Mouse (Mus musculus): ENCODE results near the gene Col4a1. TPM values are rescaled to one million over a fixed set of nuclear protein-coding genes. Genes with fewer than 3 reads are reported as not detected.

The Col4a1 gene
- polyA plus RNA-seq, 1 experiment from 2014 or later: 213 TPM

GRCm38 (mm10) chr8:11310049-11310448 is 2.6 kb downstream of the Col4a1 start:
- Histone ChIP-seq H3K4me2 (ENCODE audit: low read depth, low read length) (peak overlapping the region; percentile 83), H3K27ac (ENCODE audit: low read length) (peak overlapping the region; percentile 26), H3K9ac (ENCODE audit: low read length) (peak overlapping the region; percentile 47), H3K27me3 (ENCODE audit: control insufficient read depth, insufficient read depth, low read length) (no peaks in the 10 kb centered on the region), H3K36me3 (ENCODE audit: control insufficient read depth, insufficient read depth) (peaks cover 2% of the 10 kb centered on the region; the same call in 1 of the 2 replicates), H3K4me1 (ENCODE audit: control insufficient read depth, insufficient read depth, low read length) (peaks cover 19% of the 10 kb centered on the region), H3K4me3 (ENCODE audit: low read length) (peak overlapping the region; percentile 84), H3K9me3 (replicated peaks; ENCODE audit: control insufficient read depth, low read length) (no peaks in the 10 kb centered on the region)
- ATAC-seq (replicated peaks; ENCODE audit: extremely low read depth, insufficient read depth, low FRiP score): no peak
- 57% methylated on average over 2 of the region's 2 CpGs for WGBS

GRCm38 (mm10) chr8:11309226-11309625 is 3.4 kb downstream of the Col4a1 start:
- Histone ChIP-seq H3K4me1 (ENCODE audit: control insufficient read depth, insufficient read depth, low read length) (peaks cover 18% of the 10 kb centered on the region), H3K9me3 (replicated peaks; ENCODE audit: control insufficient read depth, low read length) (no peaks in the 10 kb centered on the region), H3K36me3 (ENCODE audit: control insufficient read depth, insufficient read depth) (no peaks in the 10 kb centered on the region), H3K9ac (ENCODE audit: low read length) (peak overlapping the region; percentile 24; the same call in 1 of the 2 replicates), H3K27me3 (ENCODE audit: control insufficient read depth, insufficient read depth, low read length) (no peaks in the 10 kb centered on the region), H3K27ac (ENCODE audit: low read length) (peak overlapping the region; percentile 44), H3K4me2 (ENCODE audit: low read depth, low read length) (peak overlapping the region; percentile 83), H3K4me3 (ENCODE audit: low read length) (peak overlapping the region; percentile 15; the same call in 1 of the 2 replicates)
- ATAC-seq (replicated peaks; ENCODE audit: extremely low read depth, insufficient read depth, low FRiP score): no peak
- 37% methylated on average over 5 of the region's 5 CpGs for WGBS

- no peaks in the 10 kb centered on the region for H3K27me3 ChIP-seq (ENCODE audit: control insufficient read depth, insufficient read depth, low read length)
- no peaks in the 10 kb centered on the region for H3K36me3 ChIP-seq (ENCODE audit: control insufficient read depth, insufficient read depth)
- no peak for ATAC-seq (replicated peaks; ENCODE audit: extremely low read depth, insufficient read depth, low FRiP score)
- H3K4me3 ChIP-seq (ENCODE audit: low read length): no peak overlapping the region
- peaks cover 14% of the 10 kb centered on the region for H3K4me1 ChIP-seq (ENCODE audit: control insufficient read depth, insufficient read depth, low read length)
- H3K9ac ChIP-seq (ENCODE audit: low read length): no peak overlapping the region
- WGBS: 72% methylated on average over 7 of the region's 7 CpGs
- peak overlapping the region; percentile 83 for H3K4me2 ChIP-seq (ENCODE audit: low read depth, low read length)
- no peak overlapping the region for H3K27ac ChIP-seq (ENCODE audit: low read length)
- H3K9me3 ChIP-seq (replicated peaks; ENCODE audit: control insufficient read depth, low read length): no peaks in the 10 kb centered on the region
Measured at GRCm38 (mm10) chr8:11308570-11308998, 4.0 kb downstream of the Col4a1 start.

GRCm38 (mm10) chr8:11307451-11307850 is 5.2 kb downstream of the Col4a1 start:
- H3K4me1 ChIP-seq (ENCODE audit: control insufficient read depth, insufficient read depth, low read length): peaks cover 18% of the 10 kb centered on the region
- H3K4me3 ChIP-seq (ENCODE audit: low read length): no peak overlapping the region
- no peak overlapping the region for H3K27ac ChIP-seq (ENCODE audit: low read length)
- no peak overlapping the region; the same call in 1 of the 2 replicates for H3K4me2 ChIP-seq (ENCODE audit: low read depth, low read length)
- no peaks in the 10 kb centered on the region for H3K9me3 ChIP-seq (replicated peaks; ENCODE audit: control insufficient read depth, low read length)
- no peak overlapping the region for H3K9ac ChIP-seq (ENCODE audit: low read length)
- 69% methylated on average over 7 of the region's 7 CpGs for WGBS
- no peaks in the 10 kb centered on the region for H3K27me3 ChIP-seq (ENCODE audit: control insufficient read depth, insufficient read depth, low read length)
- no peak for ATAC-seq (replicated peaks; ENCODE audit: extremely low read depth, insufficient read depth, low FRiP score)
- H3K36me3 ChIP-seq (ENCODE audit: control insufficient read depth, insufficient read depth): no peaks in the 10 kb centered on the region

- no peak overlapping the region for H3K27ac ChIP-seq (ENCODE audit: low read length)
- H3K4me1 ChIP-seq (ENCODE audit: control insufficient read depth, insufficient read depth, low read length): peaks cover 18% of the 10 kb centered on the region
- no peak overlapping the region for H3K4me2 ChIP-seq (ENCODE audit: low read depth, low read length)
- H3K9me3 ChIP-seq (replicated peaks; ENCODE audit: control insufficient read depth, low read length): no peaks in the 10 kb centered on the region
- H3K27me3 ChIP-seq (ENCODE audit: control insufficient read depth, insufficient read depth, low read length): no peaks in the 10 kb centered on the region
- no peak overlapping the region for H3K4me3 ChIP-seq (ENCODE audit: low read length)
- no peaks in the 10 kb centered on the region for H3K36me3 ChIP-seq (ENCODE audit: control insufficient read depth, insufficient read depth)
- H3K9ac ChIP-seq (ENCODE audit: low read length): no peak overlapping the region
- ATAC-seq (replicated peaks; ENCODE audit: extremely low read depth, insufficient read depth, low FRiP score): no peak
- 84% methylated on average over 1 of the region's 1 CpGs for WGBS
Measured at GRCm38 (mm10) chr8:11305539-11305938, 7.1 kb downstream of the Col4a1 start.

GRCm38 (mm10) chr8:11304027-11304601 is 8.5 kb downstream of the Col4a1 start:
- no peak overlapping the region for H3K9ac ChIP-seq (ENCODE audit: low read length)
- no peaks in the 10 kb centered on the region for H3K27me3 ChIP-seq (ENCODE audit: control insufficient read depth, insufficient read depth, low read length)
- no peaks in the 10 kb centered on the region for H3K36me3 ChIP-seq (ENCODE audit: control insufficient read depth, insufficient read depth)
- H3K4me2 ChIP-seq (ENCODE audit: low read depth, low read length): no peak overlapping the region
- H3K4me1 ChIP-seq (ENCODE audit: control insufficient read depth, insufficient read depth, low read length): peaks cover 21% of the 10 kb centered on the region
- 84% methylated on average over 6 of the region's 6 CpGs for WGBS
- H3K9me3 ChIP-seq (replicated peaks; ENCODE audit: control insufficient read depth, low read length): no peaks in the 10 kb centered on the region
- no peak for ATAC-seq (replicated peaks; ENCODE audit: extremely low read depth, insufficient read depth, low FRiP score)
- H3K27ac ChIP-seq (ENCODE audit: low read length): no peak overlapping the region
- no peak overlapping the region for H3K4me3 ChIP-seq (ENCODE audit: low read length)

- H3K4me1 ChIP-seq (ENCODE audit: control insufficient read depth, insufficient read depth, low read length): peaks cover 49% of the 10 kb centered on the region
Measured at GRCm38 (mm10) chr8:11300436-11300835, 12.2 kb downstream of the Col4a1 start.

GRCm38 (mm10) chr8:11299317-11299602 is 13.4 kb downstream of the Col4a1 start:
- 55% methylated on average over 3 of the region's 3 CpGs for WGBS

More at GRCm38 (mm10) chr8:11300436-11300835, 12.2 kb downstream of the Col4a1 start:
- H3K9ac ChIP-seq (ENCODE audit: low read length): no peak overlapping the region
- no peaks in the 10 kb centered on the region for H3K9me3 ChIP-seq (replicated peaks; ENCODE audit: control insufficient read depth, low read length)
- no peak overlapping the region for H3K4me2 ChIP-seq (ENCODE audit: low read depth, low read length)
- no peaks in the 10 kb centered on the region for H3K27me3 ChIP-seq (ENCODE audit: control insufficient read depth, insufficient read depth, low read length)
- ATAC-seq (replicated peaks; ENCODE audit: extremely low read depth, insufficient read depth, low FRiP score): no peak
- no peaks in the 10 kb centered on the region for H3K36me3 ChIP-seq (ENCODE audit: control insufficient read depth, insufficient read depth)
- WGBS: 55% methylated on average over 8 of the region's 8 CpGs
- no peak overlapping the region for H3K4me3 ChIP-seq (ENCODE audit: low read length)
- H3K27ac ChIP-seq (ENCODE audit: low read length): no peak overlapping the region

GRCm38 (mm10) chr8:11298531-11299316 is 13.9 kb downstream of the Col4a1 start:
- no peak overlapping the region for H3K4me2 ChIP-seq (ENCODE audit: low read depth, low read length)
- ATAC-seq (replicated peaks; ENCODE audit: extremely low read depth, insufficient read depth, low FRiP score): no peak

More at GRCm38 (mm10) chr8:11299317-11299602, 13.4 kb downstream of the Col4a1 start:
- no peaks in the 10 kb centered on the region for H3K9me3 ChIP-seq (replicated peaks; ENCODE audit: control insufficient read depth, low read length)
- no peak overlapping the region for H3K4me3 ChIP-seq (ENCODE audit: low read length)
- peaks cover 52% of the 10 kb centered on the region for H3K4me1 ChIP-seq (ENCODE audit: control insufficient read depth, insufficient read depth, low read length)
- H3K36me3 ChIP-seq (ENCODE audit: control insufficient read depth, insufficient read depth): no peaks in the 10 kb centered on the region
- peak overlapping the region; percentile 38 for H3K27ac ChIP-seq (ENCODE audit: low read length)
- no peaks in the 10 kb centered on the region for H3K27me3 ChIP-seq (ENCODE audit: control insufficient read depth, insufficient read depth, low read length)
- H3K9ac ChIP-seq (ENCODE audit: low read length): no peak overlapping the region
- H3K4me2 ChIP-seq (ENCODE audit: low read depth, low read length): no peak overlapping the region
- ATAC-seq (replicated peaks; ENCODE audit: extremely low read depth, insufficient read depth, low FRiP score): no peak

More at GRCm38 (mm10) chr8:11298531-11299316, 13.9 kb downstream of the Col4a1 start:
- no peaks in the 10 kb centered on the region for H3K27me3 ChIP-seq (ENCODE audit: control insufficient read depth, insufficient read depth, low read length)
- no peak overlapping the region for H3K4me3 ChIP-seq (ENCODE audit: low read length)
- no peaks in the 10 kb centered on the region for H3K9me3 ChIP-seq (replicated peaks; ENCODE audit: control insufficient read depth, low read length)
- H3K4me1 ChIP-seq (ENCODE audit: control insufficient read depth, insufficient read depth, low read length): peaks cover 53% of the 10 kb centered on the region
- 48% methylated on average over 12 of the region's 12 CpGs for WGBS
- H3K9ac ChIP-seq (ENCODE audit: low read length): no peak overlapping the region
- no peaks in the 10 kb centered on the region for H3K36me3 ChIP-seq (ENCODE audit: control insufficient read depth, insufficient read depth)
- H3K27ac ChIP-seq (ENCODE audit: low read length): peak overlapping the region; percentile 38
